Mouse (Mus musculus) erythroblast, embryonic 14.5 days (primary cell): ENCODE data around the gene Dnajc7. TPM values are rescaled to one million over a fixed set of nuclear protein-coding genes. Genes with fewer than 3 reads are reported as not detected.

Experiments
- H3K27me3 ChIP-seq: 2 replicates; pipeline ENCODE4 v1.6.1; 2012; ENCODE audit warnings: inconsistent platforms; ENCODE audit not compliant: control insufficient read depth
- H3K36me3 ChIP-seq: 2 replicates; pipeline ENCODE4 v1.6.1; 2012; ENCODE audit warnings: mild to moderate bottlenecking, inconsistent platforms; ENCODE audit not compliant: control insufficient read depth
- H3K4me1 ChIP-seq: 2 replicates; pipeline ENCODE4 v1.6.1; 2012; ENCODE audit warnings: inconsistent platforms; ENCODE audit not compliant: control insufficient read depth
- H3K4me3 ChIP-seq: replicated peaks from 2 replicates; pipeline ENCODE3; 2012; ENCODE audit warnings: moderate library complexity, mild to moderate bottlenecking, inconsistent platforms
- H3K9me3 ChIP-seq: 2 replicates; pipeline ENCODE4 v1.6.1; 2012; ENCODE audit warnings: low read length, inconsistent platforms, mixed read lengths; ENCODE audit not compliant: control insufficient read depth
- GATA1 ChIP-seq: IDR thresholded peaks from 2 replicates; pipeline ENCODE4 v1.6.1; 2012; ENCODE audit warnings: low read length, inconsistent platforms, mixed read lengths
- TAL1 ChIP-seq: IDR thresholded peaks from 3 replicates; pipeline ENCODE4 v1.6.1; 2012; ENCODE audit warnings: low read length, inconsistent platforms, mixed read lengths
- polyA plus RNA-seq: library from polyadenylated mRNA; stranded (reverse); fragments of >175 nt; gene quantifications from 2 replicates; pipeline ENCODE4 v1.2.3, GENCODE M21; 2012

Dnajc7 gene
- polyA plus RNA-seq, 1 experiment = 4.0 TPM

DNA sequence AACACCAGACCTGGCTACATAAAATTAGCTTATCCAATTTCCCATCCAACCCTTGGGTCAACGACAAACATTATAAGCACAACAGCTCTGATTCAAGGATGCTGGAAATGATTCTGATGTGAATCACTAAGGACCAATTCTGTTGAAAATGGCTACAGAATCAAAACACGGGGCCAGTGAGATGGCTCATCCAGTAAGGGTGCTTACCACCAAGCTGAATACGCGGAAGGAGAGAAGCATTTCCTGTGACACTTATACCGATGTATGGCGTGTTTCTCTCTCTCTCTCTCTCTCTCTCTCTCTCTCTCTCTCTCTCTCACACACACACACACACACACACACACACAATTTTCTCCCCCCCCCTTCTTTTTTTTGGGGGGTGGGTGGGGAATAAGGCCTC lies 12.8 kb downstream of the Dnajc7 start:
- Histone ChIP-seq H3K36me3 (peaks cover 56% of the 10 kb centered on the region), H3K4me3 (no peak overlapping the region), H3K4me1 (peaks cover 6% of the 10 kb centered on the region), H3K27me3 (no peaks in the 10 kb centered on the region), H3K9me3 (no peaks in the 10 kb centered on the region)
- no peak for TF ChIP-seq GATA1
- no peak for TF ChIP-seq TAL1

GRCm38 (mm10) chr11:100605451-100605850 lies 14.5 kb downstream of the Dnajc7 start:
- Histone ChIP-seq H3K4me3 (no peak overlapping the region), H3K27me3 (no peaks in the 10 kb centered on the region), H3K4me1 (peaks cover 13% of the 10 kb centered on the region), H3K9me3 (no peaks in the 10 kb centered on the region), H3K36me3 (peaks cover 66% of the 10 kb centered on the region)
- TF ChIP-seq GATA1 (no peak), TAL1 (no peak)

- no peaks in the 10 kb centered on the region for H3K27me3 ChIP-seq
- H3K4me3 ChIP-seq = no peak overlapping the region
- no peaks in the 10 kb centered on the region for H3K9me3 ChIP-seq
- TF ChIP-seq TAL1 (no peak), GATA1 (no peak)
- H3K4me1 ChIP-seq = peaks cover 12% of the 10 kb centered on the region
- H3K36me3 ChIP-seq = peaks cover 72% of the 10 kb centered on the region
These were observed 15.5 kb downstream of the Dnajc7 start for GRCm38 (mm10) chr11:100604321-100605005.

DNA sequence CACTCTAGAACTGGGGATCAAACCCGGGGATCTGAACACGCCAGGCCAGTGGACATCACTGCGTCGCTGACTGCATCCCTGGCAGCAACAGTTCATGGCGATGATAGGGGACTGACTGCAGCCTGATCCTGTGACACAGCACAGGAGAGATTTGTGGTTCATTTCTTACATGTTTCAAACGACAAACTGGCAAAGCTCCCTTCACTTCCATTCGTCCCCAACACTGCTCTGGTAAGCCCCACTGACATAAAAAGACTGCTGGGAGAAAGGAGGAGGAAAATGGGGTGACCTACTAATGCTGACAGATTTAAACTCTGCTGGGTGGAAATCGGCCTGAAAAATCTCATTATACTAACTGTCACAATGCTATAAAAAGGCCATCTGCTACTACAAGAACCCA lies 16.2 kb downstream of the Dnajc7 start:
- Histone ChIP-seq H3K27me3 (no peaks in the 10 kb centered on the region), H3K36me3 (peaks cover 75% of the 10 kb centered on the region), H3K4me1 (peaks cover 12% of the 10 kb centered on the region), H3K9me3 (no peaks in the 10 kb centered on the region), H3K4me3 (no peak overlapping the region)
- TF ChIP-seq TAL1 (no peak), GATA1 (no peak)

GRCm38 (mm10) chr11:100603155-100603554 lies 16.8 kb downstream of the Dnajc7 start:
- Histone ChIP-seq H3K9me3 (no peaks in the 10 kb centered on the region), H3K27me3 (no peaks in the 10 kb centered on the region), H3K4me3 (no peak overlapping the region), H3K36me3 (peaks cover 75% of the 10 kb centered on the region), H3K4me1 (peaks cover 12% of the 10 kb centered on the region)
- TF ChIP-seq GATA1 (no peak), TAL1 (no peak)

DNA sequence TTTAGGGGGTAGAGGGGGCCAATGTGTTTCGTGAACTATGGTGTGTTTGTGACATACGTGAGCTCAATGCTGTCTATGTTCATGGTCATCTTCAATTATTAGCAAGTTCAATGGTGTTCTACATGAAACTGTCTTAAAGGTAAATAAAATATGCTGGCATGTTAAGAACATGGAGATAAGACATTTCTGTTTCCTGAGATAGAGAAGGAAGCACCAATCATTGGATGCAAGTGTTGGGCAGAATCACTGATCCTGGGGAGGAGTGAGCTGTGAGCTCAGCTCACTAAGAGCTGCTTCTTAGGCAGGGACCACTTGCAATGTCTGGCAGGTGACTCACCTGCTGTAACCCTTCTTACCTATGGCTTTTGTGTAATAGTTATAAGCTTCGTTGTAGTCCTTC lies 18.6 kb downstream of the Dnajc7 start:
- no peak for TF ChIP-seq TAL1
- no peak for TF ChIP-seq GATA1
- H3K9me3 ChIP-seq = no peaks in the 10 kb centered on the region
- peaks cover 12% of the 10 kb centered on the region for H3K4me1 ChIP-seq
- H3K27me3 ChIP-seq = no peaks in the 10 kb centered on the region
- H3K4me3 ChIP-seq = no peak overlapping the region
- peaks cover 82% of the 10 kb centered on the region for H3K36me3 ChIP-seq

- Histone ChIP-seq H3K9me3 (no peaks in the 10 kb centered on the region), H3K27me3 (no peaks in the 10 kb centered on the region), H3K4me3 (no peak overlapping the region), H3K36me3 (peaks cover 91% of the 10 kb centered on the region), H3K4me1 (peaks cover 9% of the 10 kb centered on the region)
- TF ChIP-seq TAL1 = no peak
- no peak for TF ChIP-seq GATA1
These were observed 21.9 kb downstream of the Dnajc7 start for GRCm38 (mm10) chr11:100598074-100598473.

- Histone ChIP-seq H3K27me3 (no peaks in the 10 kb centered on the region), H3K4me1 (no peaks in the 10 kb centered on the region), H3K4me3 (no peak overlapping the region), H3K36me3 (peaks cover 98% of the 10 kb centered on the region), H3K9me3 (no peaks in the 10 kb centered on the region)
- TF ChIP-seq TAL1 = no peak
- TF ChIP-seq GATA1 = no peak
These were observed 24.4 kb downstream of the Dnajc7 start for GRCm38 (mm10) chr11:100595533-100595932.

DNA sequence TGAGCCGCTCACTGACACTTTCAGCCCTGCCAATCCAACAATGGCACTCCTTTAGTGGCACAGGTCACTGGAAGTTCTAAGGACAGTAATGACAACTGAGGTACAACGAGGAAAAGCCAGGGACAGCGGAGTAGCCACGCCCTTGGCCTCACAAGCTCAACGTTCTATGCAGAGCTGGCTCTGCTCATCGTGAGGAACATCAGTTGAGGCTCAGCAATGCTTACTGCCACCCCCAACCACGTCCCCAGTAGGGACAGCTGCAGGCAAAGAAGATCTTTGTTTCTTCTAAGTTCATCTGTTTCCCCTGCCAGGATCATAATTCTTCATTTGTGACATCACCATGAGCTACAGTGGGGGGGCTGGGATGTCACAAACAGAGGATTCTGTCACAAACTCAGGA lies 25.4 kb downstream of the Dnajc7 start:
- no peaks in the 10 kb centered on the region for H3K9me3 ChIP-seq
- H3K36me3 ChIP-seq = peaks cover 96% of the 10 kb centered on the region
- H3K4me3 ChIP-seq = no peak overlapping the region
- H3K4me1 ChIP-seq = no peaks in the 10 kb centered on the region
- H3K27me3 ChIP-seq = no peaks in the 10 kb centered on the region
- TF ChIP-seq GATA1 = no peak
- no peak for TF ChIP-seq TAL1
